Mouse (Mus musculus): ENCODE measurements at regions not wholly inside any gene's neighbourhood (a gene's known extent, or its start where the extent isn't known, plus 50 kb on each side); places are given as distances from the start of the nearest gene placed in this dataset.

GRCm38 (mm10) chr1:72108678-72109077 is 103.4 kb downstream of the Mreg start:
- DNase-seq (ENCODE audit: low spot score in 2 of 2) = no peak

- DNase-seq (ENCODE audit: low spot score in 2 of 2) = no peak
These were observed 105.0 kb downstream of the Mreg start for GRCm38 (mm10) chr1:72107125-72107524.

GRCm38 (mm10) chr1:72106655-72107054 is 105.5 kb downstream of the Mreg start:
- no peak for DNase-seq (ENCODE audit: low spot score in 2 of 2)

- DNase-seq (ENCODE audit: low spot score in 2 of 2) = no peak
These were observed 106.6 kb downstream of the Mreg start for GRCm38 (mm10) chr1:72105435-72106057.

- DNase-seq (ENCODE audit: low spot score in 2 of 2) = no peak
These were observed 108.1 kb downstream of the Mreg start for GRCm38 (mm10) chr1:72103962-72104361.

GRCm38 (mm10) chr1:72103387-72103786 is 108.7 kb downstream of the Mreg start:
- DNase-seq (ENCODE audit: low spot score in 2 of 2) = no peak

- DNase-seq (ENCODE audit: low spot score in 2 of 2) = no peak
These were observed 112.7 kb downstream of the Mreg start for GRCm38 (mm10) chr1:72099447-72099846.

- DNase-seq (ENCODE audit: low spot score in 2 of 2) = no peak
These were observed 120.8 kb downstream of the Mreg start for GRCm38 (mm10) chr1:72091344-72091743.

- no peak for DNase-seq (ENCODE audit: low spot score in 2 of 2)
These were observed 126.4 kb downstream of the Mreg start for GRCm38 (mm10) chr1:72085661-72086060.

GRCm38 (mm10) chr1:72084219-72084618 is 127.9 kb downstream of the Mreg start:
- DNase-seq (ENCODE audit: low spot score in 2 of 2) = no peak

- DNase-seq (ENCODE audit: low spot score in 2 of 2) = no peak
These were observed 129.7 kb downstream of the Mreg start for GRCm38 (mm10) chr1:72082366-72082765.

GRCm38 (mm10) chr1:72081811-72082210 is 130.3 kb downstream of the Mreg start:
- DNase-seq (ENCODE audit: low spot score in 2 of 2) = no peak

GRCm38 (mm10) chr1:72078926-72079550 is 133.1 kb downstream of the Mreg start:
- DNase-seq (ENCODE audit: low spot score in 2 of 2) = no peak

GRCm38 (mm10) chr1:72076341-72076740 is 135.8 kb downstream of the Mreg start:
- no peak for DNase-seq (ENCODE audit: low spot score in 2 of 2)

- DNase-seq (ENCODE audit: low spot score in 2 of 2) = no peak
These were observed 136.6 kb downstream of the Mreg start for GRCm38 (mm10) chr1:72075464-72075863.

- no peak for DNase-seq (ENCODE audit: low spot score in 2 of 2)
These were observed 138.9 kb downstream of the Mreg start for GRCm38 (mm10) chr1:72073245-72073644.

- no peak for DNase-seq (ENCODE audit: low spot score in 2 of 2)
These were observed 141.6 kb downstream of the Mreg start for GRCm38 (mm10) chr1:72070489-72070888.

GRCm38 (mm10) chr1:72069056-72069455 is 143.1 kb downstream of the Mreg start:
- no peak for DNase-seq (ENCODE audit: low spot score in 2 of 2)

- no peak for DNase-seq (ENCODE audit: low spot score in 2 of 2)
These were observed 147.0 kb downstream of the Mreg start for GRCm38 (mm10) chr1:72065090-72065489.

- no peak for DNase-seq (ENCODE audit: low spot score in 2 of 2)
These were observed 151.7 kb downstream of the Mreg start for GRCm38 (mm10) chr1:72060393-72060792.

- no peak for DNase-seq (ENCODE audit: low spot score in 2 of 2)
These were observed 153.9 kb downstream of the Mreg start for GRCm38 (mm10) chr1:72058045-72058703.

GRCm38 (mm10) chr1:72054541-72054940 is 157.6 kb downstream of the Mreg start:
- DNase-seq (ENCODE audit: low spot score in 2 of 2) = no peak

GRCm38 (mm10) chr1:72050858-72051257 is 161.2 kb downstream of the Mreg start:
- DNase-seq (ENCODE audit: low spot score in 2 of 2) = no peak

Data from left cerebral cortex, adult 18-20 months (tissue).